Mouse (Mus musculus) embryonic fibroblast, embryonic 13.5 days (primary cell): Measurements from ENCODE around the gene Gm20388.

ENCODE experiments used
- CTCF ChIP-seq: IDR thresholded peaks from 2 replicates; pipeline ENCODE4 v1.5.1; 2011; ENCODE audit warnings: mild to moderate bottlenecking, control low read depth, low read length, moderate library complexity, borderline replicate concordance; ENCODE audit not compliant: insufficient read depth
- POLR2A ChIP-seq: IDR thresholded peaks from 2 replicates; pipeline ENCODE4 v1.6.1; 2011; ENCODE audit warnings: low read depth, mild to moderate bottlenecking, control low read depth, low read length, moderate library complexity

DNA sequence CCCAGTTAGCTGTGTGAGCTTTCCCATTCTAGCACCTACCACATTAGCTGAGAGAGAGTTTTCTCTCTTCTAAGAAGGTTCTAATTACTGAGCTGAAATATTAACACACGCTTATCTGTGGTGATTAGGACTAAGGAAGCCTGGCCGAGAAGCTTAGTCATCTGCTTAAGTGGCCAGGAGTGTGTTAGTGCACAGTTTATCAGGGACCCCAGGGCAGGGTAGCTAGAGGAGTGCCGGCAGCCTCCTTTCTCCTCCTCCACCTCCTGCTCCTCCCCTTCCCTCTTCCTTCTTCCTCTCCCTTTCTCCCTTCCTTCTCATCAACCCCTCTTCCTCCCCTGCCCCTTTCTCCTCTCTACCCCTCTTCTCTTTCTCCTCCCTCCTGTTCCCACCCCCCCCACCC, 4339.6 kb downstream of the Gm20388 start:
- TF ChIP-seq POLR2A (no peak), CTCF (no peak)
